Mouse (Mus musculus) megakaryocyte, embryonic 14.5 days (primary cell): ENCODE data around the gene Mgat4d. TPM values are rescaled to one million over a fixed set of nuclear protein-coding genes. Genes with fewer than 3 reads are reported as not detected.
"Not testable (repeated sequence)": the region's sequence is repeated elsewhere in the genome, so short reads cannot be mapped to it uniquely, and the experiment has no call there.

Experiments used
- H3K27me3 ChIP-seq: replicated peaks from 2 replicates; pipeline ENCODE3; 2012; ENCODE audit warnings: inconsistent platforms
- H3K36me3 ChIP-seq: replicated peaks from 2 replicates; pipeline ENCODE3; 2012; ENCODE audit warnings: low read length, inconsistent platforms, mixed read lengths
- H3K4me1 ChIP-seq: 2 replicates; pipeline ENCODE4 v1.6.1; 2012; ENCODE audit warnings: inconsistent platforms
- H3K4me3 ChIP-seq: replicated peaks from 2 replicates; pipeline ENCODE3; 2012; ENCODE audit warnings: moderate library complexity, mild to moderate bottlenecking, inconsistent platforms
- H3K9me3 ChIP-seq: 2 replicates; pipeline ENCODE4 v1.6.1; 2012; ENCODE audit warnings: inconsistent platforms
- FLI1 ChIP-seq: IDR thresholded peaks from 2 replicates; pipeline ENCODE4 v1.6.1; 2012; ENCODE audit warnings: low read length, inconsistent platforms, mixed read lengths
- GATA1 ChIP-seq: IDR thresholded peaks from 3 replicates; pipeline ENCODE4 v1.6.1; 2012; ENCODE audit warnings: mixed read lengths, low read length, inconsistent platforms, borderline replicate concordance
- polyA plus RNA-seq: library from polyadenylated mRNA; stranded (reverse); fragments of >175 nt; gene quantifications from 2 replicates; pipeline ENCODE4 v1.2.3, GENCODE M21; 2012; ENCODE audit warnings: low replicate concordance; ENCODE audit not compliant: insufficient read depth

Mgat4d gene
- not detected in 2 replicates for polyA plus RNA-seq

DNA sequence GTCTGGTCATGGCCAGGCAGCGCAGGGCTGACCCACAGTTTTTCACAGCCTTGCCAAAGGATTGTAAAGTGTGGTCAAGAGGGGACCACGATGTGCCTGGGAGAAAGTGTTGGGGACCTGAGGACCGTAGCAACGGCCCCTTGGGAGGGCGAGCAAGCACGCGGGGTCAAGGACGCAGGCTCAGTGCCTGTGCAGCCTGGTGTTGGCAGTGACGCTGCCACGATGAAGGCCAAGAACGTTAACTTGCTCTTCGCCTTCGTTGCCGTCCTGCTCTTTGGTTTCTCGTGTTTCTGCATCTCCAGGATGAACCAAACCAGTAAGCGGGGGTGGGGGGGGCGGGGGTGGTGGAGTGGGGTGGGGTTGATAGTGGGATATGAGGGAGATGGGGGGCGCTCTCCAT is at the start of gene Mgat4d:
TSS of gene Mgat4d (plus strand) at position 209 of the 400 bp plus-strand sequence.
- Histone ChIP-seq H3K27me3 (peaks cover 20% of the 10 kb centered on the region), H3K36me3 (no peaks in the 10 kb centered on the region), H3K9me3 (no peaks in the 10 kb centered on the region), H3K4me3 (peak within 1 kb of the TSS; percentile 38), H3K4me1 (no peaks in the 10 kb centered on the region)
- no peak for TF ChIP-seq GATA1
- TF ChIP-seq FLI1: no peak

DNA sequence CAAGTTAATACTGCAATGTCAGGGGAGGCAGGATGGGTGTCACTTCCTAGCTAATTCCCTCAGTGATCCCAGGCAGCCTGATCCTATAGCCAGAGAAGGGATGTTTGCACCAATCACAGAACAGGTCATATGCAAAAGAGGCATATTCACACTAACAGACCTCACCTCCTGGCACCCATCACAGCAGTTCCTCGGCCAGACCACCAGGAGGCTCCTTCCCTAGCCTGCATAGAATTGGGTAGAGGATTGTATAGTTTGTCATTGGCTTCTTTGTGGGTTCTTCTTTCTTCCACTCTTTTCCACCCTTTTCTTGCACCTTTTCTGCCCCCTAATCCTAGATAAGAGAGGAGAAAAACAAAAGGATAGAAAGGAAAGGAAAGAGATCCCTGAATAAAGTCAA is 48.1 kb upstream of the Mgat4d start:
- Histone ChIP-seq H3K27me3 (peaks cover 16% of the 10 kb centered on the region), H3K9me3 (0 out of 2 replicates have a peak, but pooled peaks cover 3% of the 10 kb centered on the region), H3K4me1 (no peaks in the 10 kb centered on the region), H3K36me3 (no peaks in the 10 kb centered on the region), H3K4me3 (no peak overlapping the region)
- TF ChIP-seq FLI1 (no peak), GATA1 (no peak)

DNA sequence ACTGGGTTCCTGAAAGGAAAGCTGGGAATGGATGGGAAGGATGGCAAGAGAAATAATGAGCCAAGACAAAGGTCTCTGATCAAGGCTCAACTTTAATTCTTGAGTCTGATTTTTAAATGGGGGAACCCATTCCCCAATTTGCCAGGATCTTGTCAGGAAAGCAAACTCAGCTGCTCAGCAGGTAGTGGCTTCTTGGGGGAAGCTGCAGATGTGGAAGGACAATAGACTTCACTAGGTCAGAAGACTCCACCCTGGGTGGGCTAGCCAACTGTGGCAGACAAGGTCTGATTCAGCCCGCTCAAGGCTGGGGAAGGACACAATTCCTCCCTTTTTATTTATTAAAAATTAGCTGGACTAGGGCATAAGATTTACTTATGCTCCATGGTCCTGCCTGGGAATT is 43.3 kb upstream of the Mgat4d start:
- no peak overlapping the region for H3K4me3 ChIP-seq
- no peaks in the 10 kb centered on the region for H3K36me3 ChIP-seq
- H3K9me3 ChIP-seq: 0 out of 2 replicates have a peak, but pooled peaks cover 2% of the 10 kb centered on the region
- TF ChIP-seq GATA1 (no peak), FLI1 (no peak)
- H3K4me1 ChIP-seq: no peaks in the 10 kb centered on the region
- peaks cover 6% of the 10 kb centered on the region for H3K27me3 ChIP-seq

DNA sequence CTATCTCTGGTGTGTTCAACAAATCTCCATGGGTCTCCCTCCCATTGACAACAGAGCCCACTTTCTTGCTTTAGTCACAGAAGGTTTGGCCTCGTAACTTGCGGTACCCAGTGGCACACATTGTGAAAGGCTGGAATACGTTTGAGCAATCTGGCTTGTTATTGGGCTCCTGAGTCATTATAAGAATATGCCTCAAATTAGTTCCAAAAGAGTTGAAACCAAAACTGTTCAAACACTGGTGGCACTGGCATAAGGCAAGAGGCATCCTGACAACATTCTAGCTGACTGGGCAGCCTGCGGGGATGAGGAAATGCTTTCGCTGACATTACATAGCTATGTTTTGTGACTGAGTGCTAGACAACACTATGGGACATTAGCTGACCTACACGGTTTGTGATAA is 38.4 kb upstream of the Mgat4d start:
- Histone ChIP-seq H3K4me3 (no peak overlapping the region), H3K27me3 (no peaks in the 10 kb centered on the region), H3K36me3 (peaks cover 3% of the 10 kb centered on the region), H3K4me1 (no peaks in the 10 kb centered on the region), H3K9me3 (no peaks in the 10 kb centered on the region)
- no peak for TF ChIP-seq FLI1
- TF ChIP-seq GATA1: no peak

DNA sequence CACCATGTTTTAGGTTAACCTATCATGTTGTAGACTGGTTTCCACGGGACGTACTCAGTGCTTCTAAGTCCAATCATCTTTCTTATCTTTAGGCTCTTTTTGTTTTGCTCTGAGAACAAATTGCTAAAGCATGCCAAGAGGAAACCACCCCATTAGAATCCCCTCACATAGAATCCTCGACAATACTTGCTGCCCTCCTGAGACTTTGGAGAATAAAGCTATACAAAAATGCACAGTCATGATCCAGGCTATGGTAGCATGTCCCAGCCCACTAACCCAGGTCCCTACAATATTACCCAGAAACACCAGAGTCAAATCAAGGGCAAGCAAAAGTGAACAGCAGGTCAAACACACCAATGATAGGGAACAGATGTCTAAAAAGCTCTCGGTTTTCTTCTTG is 33.2 kb upstream of the Mgat4d start:
- not testable (repeated sequence) for H3K4me3 ChIP-seq, H3K9me3 ChIP-seq, H3K4me1 ChIP-seq, H3K27me3 ChIP-seq
- H3K36me3 ChIP-seq: peaks cover 43% of the 10 kb centered on the region

DNA sequence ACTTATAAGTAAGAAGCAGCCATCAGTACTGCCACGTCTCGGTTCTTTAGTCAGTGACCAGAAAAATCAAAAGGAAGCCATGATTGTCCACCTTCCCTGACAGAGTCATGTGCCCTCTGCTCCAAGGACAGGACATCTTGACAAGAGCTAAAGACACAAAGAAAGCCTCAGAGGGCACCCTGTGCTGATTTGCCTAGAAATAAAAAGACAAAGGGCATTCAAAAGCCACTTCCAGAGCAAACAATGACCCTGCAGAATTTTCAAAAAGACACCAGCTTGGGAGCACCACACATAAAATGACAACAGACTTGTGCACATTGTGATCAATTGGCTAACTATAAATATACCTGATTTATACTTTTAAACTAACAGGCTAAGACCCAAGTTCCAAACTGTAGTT is 32.6 kb upstream of the Mgat4d start:
- no peak overlapping the region for H3K4me3 ChIP-seq
- peaks cover 48% of the 10 kb centered on the region for H3K36me3 ChIP-seq
- no peaks in the 10 kb centered on the region for H3K9me3 ChIP-seq
- TF ChIP-seq GATA1: no peak
- no peak for TF ChIP-seq FLI1
- no peaks in the 10 kb centered on the region for H3K4me1 ChIP-seq
- H3K27me3 ChIP-seq: no peaks in the 10 kb centered on the region

DNA sequence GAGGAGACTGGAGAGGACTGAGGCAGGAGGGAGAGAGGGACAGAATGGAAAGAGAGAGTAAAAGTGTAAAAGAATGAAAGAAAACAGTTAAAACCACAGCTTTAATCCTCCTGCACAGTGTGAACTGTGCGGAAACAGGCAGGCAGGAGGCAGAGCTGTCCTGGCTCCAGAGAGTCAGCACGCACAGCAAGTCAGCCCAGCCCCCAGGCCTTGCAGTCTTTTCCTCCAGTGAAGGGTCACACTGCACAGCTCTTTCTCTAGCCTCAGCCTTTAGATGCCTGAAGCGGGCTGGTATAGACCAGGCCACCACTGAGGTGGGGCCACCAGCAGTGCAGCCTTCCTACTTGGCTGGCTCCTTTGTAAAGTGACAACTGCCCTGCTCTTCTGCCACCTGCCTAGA is 27.7 kb upstream of the Mgat4d start:
- Histone ChIP-seq H3K4me1 (peaks cover 5% of the 10 kb centered on the region; the same call in 1 of the 2 replicates), H3K9me3 (no peaks in the 10 kb centered on the region), H3K4me3 (no peak overlapping the region), H3K36me3 (peaks cover 62% of the 10 kb centered on the region), H3K27me3 (no peaks in the 10 kb centered on the region)
- TF ChIP-seq GATA1: no peak
- TF ChIP-seq FLI1: no peak

DNA sequence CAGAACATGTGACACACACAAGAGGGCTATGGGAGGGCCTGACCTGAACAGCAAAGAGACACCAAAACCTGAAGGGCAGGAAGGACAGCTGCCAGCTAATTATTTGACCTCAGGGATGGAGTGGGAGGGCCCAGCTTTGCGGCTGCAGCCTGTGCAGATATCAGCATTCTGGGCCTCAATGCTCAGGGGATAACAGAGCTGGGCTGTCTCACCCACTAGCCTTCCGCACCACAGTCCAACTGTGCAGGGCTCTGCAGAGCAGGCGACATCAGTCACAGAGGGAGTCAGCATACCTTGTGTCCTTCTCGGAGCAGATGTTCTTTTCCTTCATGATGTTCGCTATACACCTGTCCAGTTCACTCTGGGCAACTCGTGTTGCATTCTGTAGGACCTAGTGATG is 25.9 kb upstream of the Mgat4d start:
- no peak for TF ChIP-seq GATA1
- no peak overlapping the region for H3K4me3 ChIP-seq
- peaks cover 52% of the 10 kb centered on the region for H3K36me3 ChIP-seq
- H3K27me3 ChIP-seq: no peaks in the 10 kb centered on the region
- no peaks in the 10 kb centered on the region for H3K9me3 ChIP-seq
- peaks cover 10% of the 10 kb centered on the region for H3K4me1 ChIP-seq

DNA sequence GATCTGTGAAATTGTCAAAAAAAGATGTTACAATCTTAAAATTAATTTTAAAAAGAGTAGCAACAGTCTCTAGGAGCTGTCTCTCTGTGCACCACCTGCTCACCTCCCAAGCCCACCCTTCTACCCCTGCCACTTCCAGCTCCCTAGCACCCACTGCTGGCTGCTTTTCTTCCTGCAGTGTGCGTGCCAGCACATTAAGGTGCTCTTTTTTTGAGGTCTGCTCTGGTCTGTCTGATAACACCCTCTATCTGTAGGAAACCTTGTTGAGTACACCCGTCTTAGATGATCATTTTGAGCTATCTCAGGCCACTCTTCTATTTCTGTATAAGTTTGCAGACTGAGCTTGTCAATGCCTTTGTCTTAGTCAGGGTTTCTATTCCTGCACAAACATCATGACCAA is 25.2 kb upstream of the Mgat4d start:
- peaks cover 50% of the 10 kb centered on the region for H3K36me3 ChIP-seq

DNA sequence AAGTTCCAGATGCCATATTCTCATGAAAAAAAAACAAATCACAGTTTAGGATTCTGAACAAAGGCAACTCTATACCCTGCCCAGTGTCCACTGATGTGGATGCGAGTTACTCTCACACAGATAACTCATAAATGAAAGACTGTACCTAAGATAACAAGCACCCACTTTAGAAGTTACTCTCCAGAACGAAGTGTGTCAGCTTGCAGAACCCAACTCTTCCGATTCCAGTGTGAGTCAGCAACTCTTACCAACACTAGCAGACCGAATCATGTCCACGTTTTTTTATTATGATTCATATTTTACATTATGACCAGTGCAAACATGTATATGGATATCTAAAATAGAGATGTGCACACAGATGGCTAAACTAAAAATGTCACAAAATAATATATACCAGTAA is 20.4 kb upstream of the Mgat4d start:
- Histone ChIP-seq H3K4me1 (peaks cover 22% of the 10 kb centered on the region), H3K4me3 (no peak overlapping the region), H3K9me3 (no peaks in the 10 kb centered on the region), H3K27me3 (peaks cover under 1% of the 10 kb centered on the region), H3K36me3 (peaks cover 23% of the 10 kb centered on the region)
- no peak for TF ChIP-seq GATA1
- no peak for TF ChIP-seq FLI1

More for the DNA sequence above, 25.2 kb upstream of the Mgat4d start:
- no peaks in the 10 kb centered on the region for H3K9me3 ChIP-seq
- peaks cover 13% of the 10 kb centered on the region for H3K4me1 ChIP-seq
- H3K4me3 ChIP-seq: no peak overlapping the region
- no peak for TF ChIP-seq GATA1
- TF ChIP-seq FLI1: no peak
- H3K27me3 ChIP-seq: no peaks in the 10 kb centered on the region

DNA sequence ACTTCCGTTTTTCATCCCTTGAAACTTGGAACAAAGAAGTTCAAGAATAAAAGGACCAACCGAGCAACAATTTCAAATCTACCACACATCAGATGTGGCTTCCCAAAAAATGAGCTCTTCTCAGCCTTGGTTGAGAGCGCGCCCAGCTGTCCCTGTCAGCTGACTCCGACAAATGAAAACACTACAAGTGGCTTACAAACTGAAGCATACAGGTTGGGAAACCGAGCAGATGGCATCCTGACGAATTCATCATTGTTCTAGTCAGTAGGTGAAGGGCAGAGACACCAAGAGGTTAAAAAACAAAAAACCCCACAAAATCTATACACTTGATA is 16.7 kb upstream of the Mgat4d start:
- H3K4me3 ChIP-seq: peak overlapping the region; percentile 96
- H3K9me3 ChIP-seq: no peaks in the 10 kb centered on the region
- peaks cover 25% of the 10 kb centered on the region for H3K4me1 ChIP-seq
- peaks cover 20% of the 10 kb centered on the region for H3K27me3 ChIP-seq
- H3K36me3 ChIP-seq: peaks cover 21% of the 10 kb centered on the region
- no peak for TF ChIP-seq FLI1
- no peak for TF ChIP-seq GATA1
